ENCODE assay signal across 9 mouse cellular contexts in genomic region chr7:128004487-128005362, GRCm38 (mm10). TPM values are rescaled to one million over a fixed set of nuclear protein-coding genes. Genes with fewer than 3 reads are reported as not detected.
DNase-seq lines count a peak whose midpoint lies in the region; ATAC-seq and TF ChIP-seq lines count a peak whose summit lies in the region.
"Had no signal": no experiment of that assay in that cellular context is flagged by ENCODE, and none has a peak within 500 bp of the region (broad histone marks: within the 10 kb centered on the region; RNA-seq: fewer than 3 reads in every experiment).

No protein-coding gene starts in this region.

- peaks cover 32% of the 10 kb centered on the region for H3K4me1 ChIP-seq in cerebellum, adult 2 months (ENCODE audit: control insufficient read depth, insufficient read depth, low read length)
- H3K4me1 ChIP-seq in intestine, postnatal 0 days (replicated peaks; ENCODE audit: control insufficient read depth, insufficient read depth, low read length): peaks cover 19% of the 10 kb centered on the region
- 0 out of 2 replicates have a peak, but pooled peaks cover 4% of the 10 kb centered on the region for H3K4me1 ChIP-seq in lung, embryonic 14.5 days (ENCODE audit: insufficient read depth)

- no peaks in the 10 kb centered on the region for H3K36me3 ChIP-seq in intestine, postnatal 0 days (ENCODE audit: control insufficient read depth, insufficient read depth)
- no peaks in the 10 kb centered on the region for H3K36me3 ChIP-seq in lung, embryonic 14.5 days (ENCODE audit: insufficient read depth)

- TF ChIP-seq POLR2A in cerebellum, adult 2 months (IDR thresholded peaks at IDR 0.05; ENCODE audit: borderline replicate concordance, insufficient read depth, low read length): no peak

- H3K9me3 ChIP-seq in intestine, postnatal 0 days (ENCODE audit: control insufficient read depth): no peaks in the 10 kb centered on the region
- no peaks in the 10 kb centered on the region for H3K9me3 ChIP-seq in lung, embryonic 14.5 days (ENCODE audit: low read depth, low read length)

- TF ChIP-seq CTCF in cerebellum, adult 2 months (IDR thresholded peaks at IDR 0.05; ENCODE audit: borderline replicate concordance, insufficient read depth, low read depth, low read length): no peak
- TF ChIP-seq CTCF in intestine, postnatal 0 days (IDR thresholded peaks at IDR 0.05; ENCODE audit: low read depth): no peak
- TF ChIP-seq CTCF in lung, embryonic 14.5 days (IDR thresholded peaks at IDR 0.05; ENCODE audit: low read depth): no peak

- no peaks in the 10 kb centered on the region for H3K27me3 ChIP-seq in cerebellum, adult 2 months (ENCODE audit: control insufficient read depth, insufficient read depth, low read length)
- H3K27me3 ChIP-seq in intestine, postnatal 0 days (replicated peaks; ENCODE audit: control insufficient read depth, insufficient read depth, low read length): no peaks in the 10 kb centered on the region
- H3K27me3 ChIP-seq in lung, embryonic 14.5 days (ENCODE audit: insufficient read depth, low read length): 0 out of 2 replicates have a peak, but pooled peaks cover 7% of the 10 kb centered on the region

- H3K27ac ChIP-seq in cerebellum, adult 2 months (ENCODE audit: insufficient read depth, low read length): no peak overlapping the region
- peak overlapping the region; percentile 91 for H3K27ac ChIP-seq in intestine, postnatal 0 days (ENCODE audit: low read depth, low read length)
- peak overlapping the region; percentile 81 for H3K27ac ChIP-seq in lung, embryonic 14.5 days (ENCODE audit: low read depth)

- intact Hi-C loops in gastrocnemius, postnatal 14 days (cut with DNase I; ENCODE audit: low total_unique reads): no loop called here

- H3K4me3 ChIP-seq in cerebellum, adult 2 months (replicated peaks; ENCODE audit: insufficient read depth, low read depth, low read length): no peak overlapping the region
- H3K4me3 ChIP-seq in intestine, postnatal 0 days (ENCODE audit: low read depth, low read length): peak overlapping the region; percentile 29
- peak overlapping the region; percentile 9; the same call in 1 of the 2 replicates for H3K4me3 ChIP-seq in lung, embryonic 14.5 days (ENCODE audit: low read depth, low read length)
- H3K4me3 ChIP-seq: erythroblast, embryonic 14.5 days had no signal

- peak; percentile 80 for ATAC-seq in intestine, postnatal 0 days
- peak; percentile 68 for ATAC-seq in lung, embryonic 14.5 days (ENCODE audit: insufficient read depth)

- H3K4me2 ChIP-seq in intestine, postnatal 0 days (replicated peaks; ENCODE audit: low read depth): peak overlapping the region; percentile 59
- peak overlapping the region; percentile 52 for H3K4me2 ChIP-seq in lung, embryonic 14.5 days

- peak; percentile 29 to 34 for DNase-seq in cerebellum, adult 2 months
- no peak for DNase-seq in cerebellum, adult 9-11 months
- peak; percentile 70 for DNase-seq in gastrocnemius, postnatal 14 days
- peak; percentile 67 for DNase-seq in lung, embryonic 14.5 days
- peak; percentile 34 for DNase-seq in testis, postnatal 14 days (ENCODE audit: low spot score)
- DNase-seq in right cerebral cortex, adult 2 months (ENCODE audit: low spot score in 2 of 2): no peak
- DNase-seq in MN1 (ENCODE audit: low spot score): no peak

- peak overlapping the region; percentile 47 for H3K9ac ChIP-seq in intestine, postnatal 0 days (ENCODE audit: low read depth, low read length)
- peak overlapping the region; percentile 27; the same call in 1 of the 2 replicates for H3K9ac ChIP-seq in lung, embryonic 14.5 days

- 30% methylated on average over 35 of the region's 35 CpGs for WGBS in cerebellum, adult 2 months
- 15% methylated on average over 35 of the region's 35 CpGs for WGBS in intestine, postnatal 0 days
- WGBS in lung, embryonic 14.5 days: 18% methylated on average over 35 of the region's 35 CpGs

RNA-seq across cellular contexts. Expression of gene Trim72, which starts 1.0 kb away (rescaled TPM):
- 2.1 and 2.3 TPM in 2 replicates for polyA plus RNA-seq in cerebellum, adult 2 months (2012; rRNA removed)
- 100 to 1,000 TPM; 246 TPM for total RNA-seq in gastrocnemius, postnatal 14 days (2021)
- polyA plus RNA-seq in intestine, postnatal 0 days (2015; fragmentation: Nextera tagmentation; extraction: Ambion mirVana): 0.29 and 0.47 TPM in 2 replicates
- not detected in 2 replicates for polyA plus RNA-seq in lung, embryonic 14.5 days (2014; fragmentation: Nextera tagmentation; extraction: Ambion mirVana)

RNA-seq across cellular contexts. Expression of gene Pycard, which starts 11.1 kb away (rescaled TPM):
- 3.9 and 5.1 TPM in 2 replicates for polyA plus RNA-seq in cerebellum, adult 2 months (2012; rRNA removed)
- total RNA-seq in gastrocnemius, postnatal 14 days (2021): 1 to 10 TPM; 1.8 to 1.9 TPM
- 537 and 545 TPM in 2 replicates for polyA plus RNA-seq in intestine, postnatal 0 days (2015; fragmentation: Nextera tagmentation; extraction: Ambion mirVana)
- polyA plus RNA-seq in lung, embryonic 14.5 days (2014; fragmentation: Nextera tagmentation; extraction: Ambion mirVana): 22.1 and 26.8 TPM in 2 replicates

RNA-seq across cellular contexts. Expression of gene Fus, which starts 37.5 kb away (rescaled TPM):
- 451 and 486 TPM in 2 replicates for polyA plus RNA-seq in cerebellum, adult 2 months (2012; rRNA removed)
- 100 to 1,000 TPM; 111 to 123 TPM for total RNA-seq in gastrocnemius, postnatal 14 days (2021)
- 120 and 132 TPM in 2 replicates for polyA plus RNA-seq in intestine, postnatal 0 days (2015; fragmentation: Nextera tagmentation; extraction: Ambion mirVana)
- 54.6 and 57.9 TPM in 2 replicates for polyA plus RNA-seq in lung, embryonic 14.5 days (2014; fragmentation: Nextera tagmentation; extraction: Ambion mirVana)

RNA-seq across cellular contexts. Expression of gene Itgam, which starts 57.7 kb away (rescaled TPM):
- polyA plus RNA-seq in cerebellum, adult 2 months (2012; rRNA removed): 3.4 and 4.2 TPM in 2 replicates
- total RNA-seq in gastrocnemius, postnatal 14 days (2021): 1 to 10 TPM; 1.7 to 1.8 TPM
- polyA plus RNA-seq in intestine, postnatal 0 days (2015; fragmentation: Nextera tagmentation; extraction: Ambion mirVana): 0.70 and 0.88 TPM in 2 replicates
- polyA plus RNA-seq in lung, embryonic 14.5 days (2014; fragmentation: Nextera tagmentation; extraction: Ambion mirVana): 0.74 and 1.4 TPM in 2 replicates

RNA-seq across cellular contexts. Expression of gene Gm49368, which starts 57.8 kb away (rescaled TPM):
- not detected in 2 replicates for polyA plus RNA-seq in cerebellum, adult 2 months (2012; rRNA removed)
- not detected for total RNA-seq in gastrocnemius, postnatal 14 days (2021)
- polyA plus RNA-seq in intestine, postnatal 0 days (2015; fragmentation: Nextera tagmentation; extraction: Ambion mirVana): not detected in 2 replicates
- not detected in 2 replicates for polyA plus RNA-seq in lung, embryonic 14.5 days (2014; fragmentation: Nextera tagmentation; extraction: Ambion mirVana)
- polyA plus RNA-seq: erythroblast, embryonic 14.5 days had no signal

Comparison
In these comparisons a context has a peak if more than half of its experiments do, and no peak if none do; other contexts are left out.
1. DNase-seq: peak in cerebellum, adult 2 months (2 of 2), gastrocnemius, postnatal 14 days (single experiment), lung, embryonic 14.5 days (single experiment) and testis, postnatal 14 days (single experiment); none in cerebellum, adult 9-11 months (single experiment), right cerebral cortex, adult 2 months (0 of 2) and MN1 (single experiment).
2. RNA of gene Pycard, which starts 11.1 kb away (polyA plus RNA-seq): 537 to 545 TPM in intestine, postnatal 0 days; 22.1 to 26.8 TPM in lung, embryonic 14.5 days and 3.9 to 5.1 TPM in cerebellum, adult 2 months; every median in the first group is over 10 times any median in the second.